Mouse (Mus musculus): ENCODE data around the gene Ptprn2.
A peak's percentile ranks its signal among the peaks of the same experiment; 100 is the strongest.

The Ptprn2 gene

GRCm38 (mm10) chr12:117160211-117160891 is 674.8 kb downstream of the Ptprn2 start:
- DNase-seq (ENCODE audit: low spot score in 2 of 2), result no peak

GRCm38 (mm10) chr12:117162180-117162579 is 676.7 kb downstream of the Ptprn2 start:
- DNase-seq (ENCODE audit: low spot score in 2 of 2), result no peak

GRCm38 (mm10) chr12:117163789-117164188 is 678.3 kb downstream of the Ptprn2 start:
- DNase-seq (ENCODE audit: low spot score in 2 of 2), result no peak

GRCm38 (mm10) chr12:117166266-117166665 is 680.7 kb downstream of the Ptprn2 start:
- DNase-seq (ENCODE audit: low spot score in 2 of 2), result no peak

GRCm38 (mm10) chr12:117169670-117170069 is 684.1 kb downstream of the Ptprn2 start:
- DNase-seq (ENCODE audit: low spot score in 2 of 2), result no peak

GRCm38 (mm10) chr12:117172529-117172884 is 687.0 kb downstream of the Ptprn2 start:
- no peak for DNase-seq (ENCODE audit: low spot score in 2 of 2)

GRCm38 (mm10) chr12:117172885-117173529 is 687.5 kb downstream of the Ptprn2 start:
- no peak for DNase-seq (ENCODE audit: low spot score in 2 of 2)

- no peak for DNase-seq (ENCODE audit: low spot score in 2 of 2)
These were observed 688.7 kb downstream of the Ptprn2 start for GRCm38 (mm10) chr12:117174189-117174588.

- no peak for DNase-seq (ENCODE audit: low spot score in 2 of 2)
These were observed 689.7 kb downstream of the Ptprn2 start for GRCm38 (mm10) chr12:117175072-117175681.

- no peak for DNase-seq (ENCODE audit: low spot score in 2 of 2)
These were observed 690.8 kb downstream of the Ptprn2 start for GRCm38 (mm10) chr12:117176259-117176823.

- no peak for DNase-seq (ENCODE audit: low spot score in 2 of 2)
These were observed 701.6 kb downstream of the Ptprn2 start for GRCm38 (mm10) chr12:117187167-117187566.

- DNase-seq (ENCODE audit: low spot score in 2 of 2), result peak in 1 of 2 experiments; percentile 35
These were observed 706.5 kb downstream of the Ptprn2 start for GRCm38 (mm10) chr12:117192001-117192400.

GRCm38 (mm10) chr12:117196721-117197425 is 711.4 kb downstream of the Ptprn2 start:
- DNase-seq (ENCODE audit: low spot score in 2 of 2), result peak; percentile 34 to 51

GRCm38 (mm10) chr12:117198093-117198492 is 712.6 kb downstream of the Ptprn2 start:
- no peak for DNase-seq (ENCODE audit: low spot score in 2 of 2)

GRCm38 (mm10) chr12:117200117-117200516 is 714.6 kb downstream of the Ptprn2 start:
- peak; percentile 33 to 45 for DNase-seq (ENCODE audit: low spot score in 2 of 2)

- DNase-seq (ENCODE audit: low spot score in 2 of 2), result no peak
These were observed 715.1 kb downstream of the Ptprn2 start for GRCm38 (mm10) chr12:117200590-117200989.

- no peak for DNase-seq (ENCODE audit: low spot score in 2 of 2)
These were observed 718.0 kb downstream of the Ptprn2 start for GRCm38 (mm10) chr12:117203506-117203905.

GRCm38 (mm10) chr12:117204905-117205304 is 719.4 kb downstream of the Ptprn2 start:
- no peak for DNase-seq (ENCODE audit: low spot score in 2 of 2)

- DNase-seq (ENCODE audit: low spot score in 2 of 2), result no peak
These were observed 722.1 kb downstream of the Ptprn2 start for GRCm38 (mm10) chr12:117207421-117208120.

GRCm38 (mm10) chr12:117210467-117210866 is 724.9 kb downstream of the Ptprn2 start:
- no peak for DNase-seq (ENCODE audit: low spot score in 2 of 2)

- DNase-seq (ENCODE audit: low spot score in 2 of 2), result no peak
These were observed 728.0 kb downstream of the Ptprn2 start for GRCm38 (mm10) chr12:117213531-117213930.

All from frontal cortex, postnatal 25 days (tissue).